Mouse (Mus musculus) thymus, adult 2 months (tissue): ENCODE results near the gene Gm12185.
"Not testable (repeated sequence)": the region's sequence is repeated elsewhere in the genome, so short reads cannot be mapped to it uniquely, and the experiment has no call there.

Source experiments
- CTCF ChIP-seq: fragments of 200-500 bp; IDR thresholded peaks from 2 replicates; pipeline ENCODE4 v1.5.1; 2012; ENCODE audit warnings: mild to moderate bottlenecking, control low read depth, low read length, moderate library complexity, borderline replicate concordance; ENCODE audit not compliant: control insufficient read depth, poor library complexity, insufficient read depth; ENCODE audit errors: extremely low read depth
- POLR2A ChIP-seq: fragments of 200-500 bp; IDR thresholded peaks from 2 replicates; pipeline ENCODE4 v1.6.1; 2012; ENCODE audit warnings: mild to moderate bottlenecking, low read length, control low read depth, moderate library complexity; ENCODE audit not compliant: control insufficient read depth, poor library complexity, insufficient read depth; ENCODE audit errors: extremely low read depth

GRCm38 (mm10) chr11:49006317-49006716 lies 14.3 kb upstream of the Gm12185 start:
- TF ChIP-seq CTCF, POLR2A: not testable (repeated sequence)
